Mouse (Mus musculus) cortical plate, adult 2 months (tissue): ENCODE data around the gene Atp5g3.

ENCODE experiments used
- CTCF ChIP-seq: fragments of 200-500 bp; IDR thresholded peaks from 2 replicates; pipeline ENCODE4 v1.5.1; 2011; ENCODE audit warnings: mild to moderate bottlenecking, control low read depth, low read length; ENCODE audit not compliant: insufficient read depth; ENCODE audit errors: extremely low read depth
- POLR2A ChIP-seq: fragments of 200-500 bp; IDR thresholded peaks from 2 replicates; pipeline ENCODE4 v1.6.1; 2011; ENCODE audit warnings: mild to moderate bottlenecking, low read length, control low read depth; ENCODE audit not compliant: insufficient read depth; ENCODE audit errors: extremely low read depth

- no peak for TF ChIP-seq POLR2A
- no peak for TF ChIP-seq CTCF
Observed at GRCm38 (mm10) chr2:73919642-73920041, 8.5 kb upstream of the Atp5g3 start.
